Mouse (Mus musculus): ENCODE results near the gene Chrna3.

DNA sequence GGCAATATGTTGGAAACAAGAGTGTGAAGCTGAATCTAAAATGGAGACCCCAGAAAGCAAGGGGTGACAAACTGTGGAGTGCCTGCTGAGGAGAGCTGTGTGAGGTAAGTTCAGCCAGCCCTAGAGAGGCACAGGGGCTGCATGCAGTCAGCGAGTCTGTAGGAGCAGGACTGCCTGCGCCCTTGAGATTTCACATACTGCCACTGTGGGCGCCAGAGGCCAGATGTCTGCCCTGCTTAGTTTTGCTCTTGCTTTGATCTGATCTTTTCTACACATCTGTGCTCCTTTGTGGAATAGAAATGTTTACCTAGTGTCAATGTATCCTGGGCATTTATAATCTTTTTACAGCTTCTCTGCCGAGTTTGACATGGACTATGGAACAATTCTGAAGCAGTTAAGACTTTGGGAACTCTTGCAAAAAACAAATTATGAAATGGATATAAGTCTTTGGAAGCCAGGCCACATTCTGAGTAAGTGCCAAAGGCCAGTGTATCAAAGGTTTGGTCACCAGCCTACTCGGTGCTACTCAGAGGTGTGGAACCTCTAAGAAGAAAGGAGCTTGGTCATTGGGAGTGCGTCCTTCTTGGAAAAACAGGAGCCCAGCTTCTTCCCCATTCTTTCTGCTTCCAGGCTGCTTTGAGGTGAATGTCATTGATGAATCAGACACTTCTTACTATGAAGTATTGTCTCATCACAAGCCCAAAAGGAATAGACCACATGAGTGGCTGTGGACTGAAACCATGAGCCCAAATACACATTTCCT, 15.6 kb downstream of the Chrna3 start:
- TF ChIP-seq CTCF (IDR thresholded peaks at IDR 0.05; ENCODE audit: low read depth, low read length) (no peak), POLR2A (IDR thresholded peaks at IDR 0.05; ENCODE audit: extremely low read depth, insufficient read depth, low read length) (no peak)
